Mouse (Mus musculus) myocyte (in vitro differentiated cells): ENCODE results near the gene Keap1.
"Not testable (repeated sequence)": the region's sequence is repeated elsewhere in the genome, so short reads cannot be mapped to it uniquely, and the experiment has no call there.

Source experiments
- E2F4 ChIP-seq: IDR thresholded peaks from one replicate; pipeline ENCODE4 v1.6.1; 2011; ENCODE audit warnings: mild to moderate bottlenecking, control low read depth, moderate library complexity; ENCODE audit not compliant: insufficient read depth
- MAX ChIP-seq: IDR thresholded peaks from one replicate; pipeline ENCODE4 v1.6.1; 2011; ENCODE audit warnings: low read depth, mild to moderate bottlenecking, control low read depth
- POLR2A ChIP-seq: IDR thresholded peaks from one replicate; pipeline ENCODE4 v1.6.1; 2011; ENCODE audit warnings: low read depth, mild to moderate bottlenecking, control low read depth, moderate library complexity; ENCODE audit not compliant: insufficient read length
- SRF ChIP-seq: IDR thresholded peaks from one replicate; pipeline ENCODE4 v1.6.1; 2011; ENCODE audit warnings: low read depth; ENCODE audit not compliant: control insufficient read depth, insufficient read length
- TCF12 ChIP-seq: IDR thresholded peaks from one replicate; pipeline ENCODE4 v1.6.1; 2011; ENCODE audit warnings: mild to moderate bottlenecking, control low read depth; ENCODE audit not compliant: poor library complexity, insufficient read depth, severe bottlenecking

GRCm38 (mm10) chr9:21223490-21223889 is 15.7 kb downstream of the Keap1 start:
- TF ChIP-seq POLR2A, TCF12, MAX, SRF, E2F4: not testable (repeated sequence)
